Mouse (Mus musculus) midbrain, embryonic 10.5 days (tissue): ENCODE results near the gene Dlgap4. TPM values are rescaled to one million over a fixed set of nuclear protein-coding genes. Genes with fewer than 3 reads are reported as not detected.

Source experiments
- polyA plus RNA-seq: library from polyadenylated mRNA; unstranded; fragments of >200 nt; fragmentation: Nextera tagmentation; extraction: Ambion mirVana; gene quantifications from 2 replicates; pipeline ENCODE4 v1.2.1, GENCODE M21; 2016

The Dlgap4 gene
- polyA plus RNA-seq, 1 experiment from 2014 or later, result 128 TPM

Other genes starting within 250 kb of the Dlgap4 start
- 1.3 and 1.8 TPM in 2 replicates for gene Epb41l1, start 192.8 kb upstream of the Dlgap4 start, polyA plus RNA-seq
- gene Aar2, start 66.1 kb upstream of the Dlgap4 start, polyA plus RNA-seq, result 46.4 and 48.8 TPM in 2 replicates
- gene Myl9, start 161.7 kb downstream of the Dlgap4 start, polyA plus RNA-seq, result 83.4 and 120 TPM in 2 replicates
- gene Tgif2, start 226.3 kb downstream of the Dlgap4 start, polyA plus RNA-seq, result 98.4 and 101 TPM in 2 replicates
- gene 4930518I15Rik, start 244.2 kb downstream of the Dlgap4 start, polyA plus RNA-seq, result 8.8 and 9.2 TPM in 2 replicates
- 164 and 191 TPM in 2 replicates for gene Rab5if, start 249.4 kb downstream of the Dlgap4 start, polyA plus RNA-seq